Mouse (Mus musculus) kidney, embryonic 16.5 days (tissue): Measurements from ENCODE around the gene Olfr52. TPM values are rescaled to one million over a fixed set of nuclear protein-coding genes. Genes with fewer than 3 reads are reported as not detected.
"Not testable (repeated sequence)": the region's sequence is repeated elsewhere in the genome, so short reads cannot be mapped to it uniquely, and the experiment has no call there.

ENCODE experiments used
- ATAC-seq: fragments of 200-750 bp; cut with Nextera tagmentation; 2 replicates; pipeline ENCODE4 v1.8.0; 2017; ENCODE audit warnings: moderate TSS enrichment; ENCODE audit not compliant: low FRiP score, low TSS enrichment
- H3K27ac ChIP-seq: fragments of 300-500 bp; sonication (generic); 2 replicates; pipeline ENCODE4 v1.5.1; 2014; ENCODE audit warnings: low read length
- H3K27me3 ChIP-seq: fragments of 300-500 bp; sonication (generic); 2 replicates; pipeline ENCODE4 v1.6.1; 2014; ENCODE audit warnings: low read length, control low read depth, mixed read lengths; ENCODE audit not compliant: insufficient read depth
- H3K36me3 ChIP-seq: fragments of 300-500 bp; sonication (generic); 2 replicates; pipeline ENCODE4 v1.6.1; 2014; ENCODE audit warnings: low read length, control low read depth, mixed read lengths; ENCODE audit not compliant: insufficient read depth
- H3K4me1 ChIP-seq: fragments of 300-500 bp; sonication (generic); 2 replicates; pipeline ENCODE4 v1.6.1; 2014; ENCODE audit warnings: low read length, control low read depth, mixed read lengths; ENCODE audit not compliant: insufficient read depth
- H3K4me2 ChIP-seq: fragments of 300-500 bp; sonication (generic); replicated peaks from 2 replicates; pipeline ENCODE4 v1.6.1; 2014; ENCODE audit warnings: low read depth, low read length
- H3K4me3 ChIP-seq: fragments of 300-500 bp; sonication (generic); 2 replicates; pipeline ENCODE4 v1.5.1; 2014; ENCODE audit warnings: mild to moderate bottlenecking, low read length
- H3K9ac ChIP-seq: fragments of 300-500 bp; sonication (generic); replicated peaks from 2 replicates; pipeline ENCODE4 v1.6.1; 2014; ENCODE audit warnings: low read length
- H3K9me3 ChIP-seq: fragments of 300-500 bp; sonication (generic); 2 replicates; pipeline ENCODE4 v1.6.1; 2016; ENCODE audit warnings: low read length, control low read depth
- WGBS: fragments of 180-500 bp; shearing (Covaris S2); extraction: QIAGEN DNeasy Blood & Tissue Kit; methylation state at CpG from one replicate; pipeline ENCODE4 v1.1.7; 2014; 5-methylcytosine and 5-hydroxymethylcytosine counted together
- polyA plus RNA-seq: library from polyadenylated mRNA; unstranded; fragments of >200 nt; fragmentation: Nextera tagmentation; extraction: Ambion mirVana; gene quantifications from 2 replicates; pipeline ENCODE4 v1.2.1, GENCODE M21; 2015

Gene Olfr52
- polyA plus RNA-seq = not detected in 2 replicates

- Histone ChIP-seq H3K27ac (no peak within 1 kb of the TSS), H3K9ac (no peak within 1 kb of the TSS), H3K9me3 (no peaks in the 10 kb centered on the region), H3K36me3 (no peaks in the 10 kb centered on the region), H3K4me3 (no peak within 1 kb of the TSS), H3K4me1 (no peaks in the 10 kb centered on the region), H3K27me3 (no peaks in the 10 kb centered on the region), H3K4me2 (no peak within 1 kb of the TSS)
- ATAC-seq = no peak
Observed at GRCm38 (mm10) chr2:86185583-86185982, at the start of gene Olfr52. Gene Olfr52 (minus strand): TSS chr2:86185683.

- no peaks in the 10 kb centered on the region for H3K36me3 ChIP-seq
- H3K27ac ChIP-seq = no peak within 1 kb of the TSS
- no peak for ATAC-seq
- H3K4me1 ChIP-seq = no peaks in the 10 kb centered on the region
- WGBS = 93% methylated on average over 1 of the region's 1 CpGs
- H3K27me3 ChIP-seq = no peaks in the 10 kb centered on the region
- no peak within 1 kb of the TSS for H3K4me2 ChIP-seq
- H3K9me3 ChIP-seq = no peaks in the 10 kb centered on the region
- no peak within 1 kb of the TSS for H3K9ac ChIP-seq
- H3K4me3 ChIP-seq = no peak within 1 kb of the TSS
Observed at GRCm38 (mm10) chr2:86231301-86231700, 45.8 kb upstream of the Olfr52 start, which contains the start of gene Olfr1047. Gene Olfr1047 (minus strand): TSS chr2:86231401.

- Histone ChIP-seq H3K4me3 (no peak within 1 kb of the TSS), H3K4me1 (no peaks in the 10 kb centered on the region), H3K27me3 (no peaks in the 10 kb centered on the region), H3K9me3 (no peaks in the 10 kb centered on the region), H3K27ac (no peak within 1 kb of the TSS), H3K36me3 (no peaks in the 10 kb centered on the region), H3K9ac (no peak within 1 kb of the TSS), H3K4me2 (no peak within 1 kb of the TSS)
- no peak for ATAC-seq
- WGBS = 78% methylated on average over 2 of the region's 2 CpGs
Observed at GRCm38 (mm10) chr2:86219214-86219613, 33.7 kb upstream of the Olfr52 start, which contains the start of gene Olfr1046. Gene Olfr1046 (minus strand): TSS chr2:86219314.

- H3K27me3 ChIP-seq = no peaks in the 10 kb centered on the region
- no peaks in the 10 kb centered on the region for H3K36me3 ChIP-seq
- no peaks in the 10 kb centered on the region for H3K4me1 ChIP-seq
- no peak within 1 kb of the TSS for H3K9ac ChIP-seq
- no peak within 1 kb of the TSS for H3K4me2 ChIP-seq
- no peaks in the 10 kb centered on the region for H3K9me3 ChIP-seq
- ATAC-seq = no peak
- H3K4me3 ChIP-seq = no peak within 1 kb of the TSS
- no peak within 1 kb of the TSS for H3K27ac ChIP-seq
Observed at GRCm38 (mm10) chr2:86202909-86203308, 17.4 kb upstream of the Olfr52 start, which contains the start of gene Olfr1045. Gene Olfr1045 (minus strand): TSS chr2:86203009.

- no peak overlapping the region for H3K4me3 ChIP-seq
- no peak overlapping the region for H3K9ac ChIP-seq
- no peak overlapping the region for H3K27ac ChIP-seq
- H3K9me3 ChIP-seq = no peaks in the 10 kb centered on the region
- no peak for ATAC-seq
- no peak overlapping the region for H3K4me2 ChIP-seq
- no peaks in the 10 kb centered on the region for H3K36me3 ChIP-seq
- H3K27me3 ChIP-seq = no peaks in the 10 kb centered on the region
- 48% methylated on average over 1 of the region's 1 CpGs for WGBS
- H3K4me1 ChIP-seq = no peaks in the 10 kb centered on the region
Observed at GRCm38 (mm10) chr2:86195863-86196262, 10.4 kb upstream of the Olfr52 start.

GRCm38 (mm10) chr2:86179950-86180349 lies 5.5 kb downstream of the Olfr52 start:
- H3K36me3 ChIP-seq = no peaks in the 10 kb centered on the region
- H3K4me3 ChIP-seq = no peak overlapping the region
- ATAC-seq = no peak
- no peak overlapping the region for H3K4me2 ChIP-seq
- no peaks in the 10 kb centered on the region for H3K27me3 ChIP-seq
- no peak overlapping the region for H3K27ac ChIP-seq
- H3K9me3 ChIP-seq = no peaks in the 10 kb centered on the region
- 83% methylated on average over 3 of the region's 3 CpGs for WGBS
- no peaks in the 10 kb centered on the region for H3K4me1 ChIP-seq
- no peak overlapping the region for H3K9ac ChIP-seq

- Histone ChIP-seq H3K4me2 (no peak within 1 kb of the TSS), H3K9ac (no peak within 1 kb of the TSS), H3K36me3 (no peaks in the 10 kb centered on the region), H3K27ac (no peak within 1 kb of the TSS), H3K4me1 (no peaks in the 10 kb centered on the region), H3K27me3 (no peaks in the 10 kb centered on the region), H3K4me3 (no peak within 1 kb of the TSS), H3K9me3 (no peaks in the 10 kb centered on the region)
- no peak for ATAC-seq
Observed at GRCm38 (mm10) chr2:86177720-86178119, 7.8 kb downstream of the Olfr52 start, which contains the start of gene Olfr1044. Gene Olfr1044 (minus strand): TSS chr2:86177820.

- not testable (repeated sequence) for H3K27me3 ChIP-seq
Observed at GRCm38 (mm10) chr2:86175422-86175821, 10.1 kb downstream of the Olfr52 start.

GRCm38 (mm10) chr2:86167422-86167821 lies 18.1 kb downstream of the Olfr52 start, which contains the start of gene Olfr1043:
Gene Olfr1043 (minus strand): TSS chr2:86167522.
- no peaks in the 10 kb centered on the region for H3K9me3 ChIP-seq
- no peaks in the 10 kb centered on the region for H3K27me3 ChIP-seq
- ATAC-seq = no peak
- no peaks in the 10 kb centered on the region for H3K36me3 ChIP-seq
- WGBS = 90% methylated on average over 2 of the region's 2 CpGs
- no peaks in the 10 kb centered on the region for H3K4me1 ChIP-seq
- no peak within 1 kb of the TSS for H3K27ac ChIP-seq
- H3K4me3 ChIP-seq = no peak within 1 kb of the TSS
- no peak within 1 kb of the TSS for H3K9ac ChIP-seq
- no peak within 1 kb of the TSS for H3K4me2 ChIP-seq

More at GRCm38 (mm10) chr2:86175422-86175821, 10.1 kb downstream of the Olfr52 start:
- H3K9me3 ChIP-seq, H3K36me3 ChIP-seq, H3K9ac ChIP-seq, H3K4me1 ChIP-seq, H3K4me3 ChIP-seq, ATAC-seq, H3K27ac ChIP-seq, H3K4me2 ChIP-seq: not testable (repeated sequence)
- 84% methylated on average over 7 of the region's 7 CpGs for WGBS

- Histone ChIP-seq H3K9ac (no peak within 1 kb of the TSS), H3K9me3 (no peaks in the 10 kb centered on the region), H3K4me2 (no peak within 1 kb of the TSS), H3K36me3 (no peaks in the 10 kb centered on the region), H3K4me1 (no peaks in the 10 kb centered on the region), H3K27ac (no peak within 1 kb of the TSS), H3K4me3 (no peak within 1 kb of the TSS), H3K27me3 (no peaks in the 10 kb centered on the region)
- ATAC-seq = no peak
- 88% methylated on average over 2 of the region's 2 CpGs for WGBS
Observed at GRCm38 (mm10) chr2:86161738-86162137, 23.7 kb downstream of the Olfr52 start, which contains the start of gene Olfr1042. Gene Olfr1042 (minus strand): TSS chr2:86161838.
